Comparison of ENCODE assay signal across 8 mouse cellular contexts in genomic region chr3:87565623-87566022, GRCm38 (mm10). TPM values are rescaled to one million over a fixed set of nuclear protein-coding genes. Genes with fewer than 3 reads are reported as not detected.
DNase-seq lines count a peak whose midpoint lies in the region; ATAC-seq and TF ChIP-seq lines count a peak whose summit lies in the region.

No protein-coding gene starts in this region.

- 82% methylated on average over 6 of the region's 6 CpGs for whole genome bisulfite sequencing in lung, embryonic 14.5 days
- 66% methylated on average over 6 of the region's 6 CpGs for WGBS in forebrain, embryonic 13.5 days
- whole genome bisulfite sequencing in limb, embryonic 13.5 days: 84% methylated on average over 6 of the region's 6 CpGs
- 74% methylated on average over 6 of the region's 6 CpGs for WGBS in stomach, embryonic 14.5 days

- H3K9ac ChIP-seq in lung, embryonic 14.5 days: no peak overlapping the region
- H3K9ac ChIP-seq in forebrain, embryonic 13.5 days: peak overlapping the region; percentile 60
- H3K9ac ChIP-seq in limb, embryonic 13.5 days: peak overlapping the region; percentile 19; the same call in 1 of the 2 replicates
- H3K9ac ChIP-seq in stomach, embryonic 14.5 days (replicated peaks; ENCODE audit: low read depth, low read length): 0 out of 2 replicates have a peak overlapping the region, but pooled peaks have one; percentile 4

- H3K36me3 ChIP-seq in lung, embryonic 14.5 days (ENCODE audit: insufficient read depth): no peaks in the 10 kb centered on the region
- no peaks in the 10 kb centered on the region for H3K36me3 ChIP-seq in forebrain, embryonic 13.5 days (ENCODE audit: poor library complexity, severe bottlenecking)
- no peaks in the 10 kb centered on the region for H3K36me3 ChIP-seq in limb, embryonic 13.5 days
- no peaks in the 10 kb centered on the region for H3K36me3 ChIP-seq in stomach, embryonic 14.5 days (ENCODE audit: control insufficient read depth, insufficient read depth, low read length)

- ATAC-seq in lung, embryonic 14.5 days (ENCODE audit: insufficient read depth): peak; percentile 12; the same call in 1 of the 2 replicates
- ATAC-seq in forebrain, embryonic 13.5 days: no peak; the same call in 1 of the 2 replicates
- no peak for ATAC-seq in limb, embryonic 13.5 days (ENCODE audit: low FRiP score, low read depth)
- ATAC-seq in stomach, embryonic 14.5 days (ENCODE audit: insufficient number of reproducible peaks, insufficient read depth, low FRiP score, low read depth): 0 out of 2 replicates have a peak, but pooled peaks have one; percentile 1
- ATAC-seq in megakaryocyte progenitor cell, adult 5-6 weeks (replicated peaks; ENCODE audit: poor library complexity): no peak

- H3K4me3 ChIP-seq in lung, embryonic 14.5 days (ENCODE audit: low read depth, low read length): no peak overlapping the region
- peak overlapping the region; percentile 30 for H3K4me3 ChIP-seq in forebrain, embryonic 13.5 days
- H3K4me3 ChIP-seq in limb, embryonic 13.5 days: no peak overlapping the region
- no peak overlapping the region for H3K4me3 ChIP-seq in stomach, embryonic 14.5 days (ENCODE audit: low read depth, low read length)

- H3K4me1 ChIP-seq in lung, embryonic 14.5 days (ENCODE audit: insufficient read depth): 0 out of 2 replicates have a peak, but pooled peaks cover 6% of the 10 kb centered on the region
- peaks cover 16% of the 10 kb centered on the region for H3K4me1 ChIP-seq in forebrain, embryonic 13.5 days
- 0 out of 2 replicates have a peak, but pooled peaks cover 5% of the 10 kb centered on the region for H3K4me1 ChIP-seq in limb, embryonic 13.5 days
- 0 out of 2 replicates have a peak, but pooled peaks cover 2% of the 10 kb centered on the region for H3K4me1 ChIP-seq in stomach, embryonic 14.5 days (ENCODE audit: control insufficient read depth, insufficient read depth, low read length)

- H3K4me2 ChIP-seq in lung, embryonic 14.5 days: peak overlapping the region; percentile 46
- peak overlapping the region; percentile 58 for H3K4me2 ChIP-seq in forebrain, embryonic 13.5 days
- H3K4me2 ChIP-seq in limb, embryonic 13.5 days (replicated peaks): peak overlapping the region; percentile 55
- H3K4me2 ChIP-seq in stomach, embryonic 14.5 days (replicated peaks; ENCODE audit: low read depth, low read length): peak overlapping the region; percentile 34

- no peak for DNase-seq in lung, embryonic 14.5 days
- no peak for DNase-seq in lung, postnatal 14 days
- no peak for DNase-seq in ovary, postnatal 36 days (ENCODE audit: low spot score)
- DNase-seq in kidney, postnatal 25 days: no peak

- TF ChIP-seq CTCF in lung, embryonic 14.5 days (IDR thresholded peaks at IDR 0.05; ENCODE audit: low read depth): no peak

- no peak overlapping the region; the same call in 1 of the 2 replicates for H3K27ac ChIP-seq in lung, embryonic 14.5 days (ENCODE audit: low read depth)
- H3K27ac ChIP-seq in forebrain, embryonic 13.5 days: peak overlapping the region; percentile 97
- 0 out of 2 replicates have a peak overlapping the region, but pooled peaks have one; percentile 58 for H3K27ac ChIP-seq in limb, embryonic 13.5 days
- peak overlapping the region; percentile 68; the same call in 1 of the 2 replicates for H3K27ac ChIP-seq in stomach, embryonic 14.5 days (ENCODE audit: low read length)

- no peaks in the 10 kb centered on the region for H3K27me3 ChIP-seq in lung, embryonic 14.5 days (ENCODE audit: insufficient read depth, low read length)
- H3K27me3 ChIP-seq in forebrain, embryonic 13.5 days: no peaks in the 10 kb centered on the region
- H3K27me3 ChIP-seq in limb, embryonic 13.5 days: no peaks in the 10 kb centered on the region
- H3K27me3 ChIP-seq in stomach, embryonic 14.5 days (ENCODE audit: control insufficient read depth, insufficient read depth, low read length): no peaks in the 10 kb centered on the region

- H3K9me3 ChIP-seq in lung, embryonic 14.5 days (ENCODE audit: low read depth, low read length): no peaks in the 10 kb centered on the region
- H3K9me3 ChIP-seq in forebrain, embryonic 13.5 days (replicated peaks): no peaks in the 10 kb centered on the region
- no peaks in the 10 kb centered on the region for H3K9me3 ChIP-seq in limb, embryonic 13.5 days
- no peaks in the 10 kb centered on the region for H3K9me3 ChIP-seq in stomach, embryonic 14.5 days (ENCODE audit: control insufficient read depth, low read depth, low read length)

RNA-seq across cellular contexts. Expression of gene Etv3, which starts 40.4 kb away (rescaled TPM):
- polyA plus RNA-seq in lung, embryonic 14.5 days (2014; fragmentation: Nextera tagmentation; extraction: Ambion mirVana): 10.8 and 12.8 TPM in 2 replicates
- 10.6 and 11.8 TPM in 2 replicates for polyA plus RNA-seq in forebrain, embryonic 13.5 days (2015; fragmentation: Nextera tagmentation; extraction: Ambion mirVana)
- 18.2 and 21.1 TPM in 2 replicates for polyA plus RNA-seq in limb, embryonic 13.5 days (2015; fragmentation: Nextera tagmentation; extraction: Ambion mirVana)
- 10.7 and 10.8 TPM in 2 replicates for polyA plus RNA-seq in stomach, embryonic 14.5 days (2014; fragmentation: Nextera tagmentation; extraction: Ambion mirVana)
- 7.4 and 8.5 TPM in 2 replicates for total RNA-seq in megakaryocyte progenitor cell, adult 5-6 weeks (2015)
- 9.2 and 9.5 TPM in 2 replicates for total RNA-seq in megakaryocyte progenitor cell, adult 5-6 weeks (2017)

RNA-seq across cellular contexts. Expression of gene Arhgef11, which starts 51.7 kb away (rescaled TPM):
- polyA plus RNA-seq in lung, embryonic 14.5 days (2014; fragmentation: Nextera tagmentation; extraction: Ambion mirVana): 17.1 and 18.8 TPM in 2 replicates
- 18.2 and 20.4 TPM in 2 replicates for polyA plus RNA-seq in forebrain, embryonic 13.5 days (2015; fragmentation: Nextera tagmentation; extraction: Ambion mirVana)
- polyA plus RNA-seq in limb, embryonic 13.5 days (2015; fragmentation: Nextera tagmentation; extraction: Ambion mirVana): 16.0 and 18.8 TPM in 2 replicates
- polyA plus RNA-seq in stomach, embryonic 14.5 days (2014; fragmentation: Nextera tagmentation; extraction: Ambion mirVana): 17.5 and 18.6 TPM in 2 replicates
- total RNA-seq in megakaryocyte progenitor cell, adult 5-6 weeks (2015): 5.4 and 8.7 TPM in 2 replicates
- total RNA-seq in megakaryocyte progenitor cell, adult 5-6 weeks (2017): 4.8 and 5.5 TPM in 2 replicates

Comparison
In these comparisons a context has a peak if more than half of its experiments do, and no peak if none do; other contexts are left out.
1. ATAC-seq: peak in lung, embryonic 14.5 days (single experiment) and stomach, embryonic 14.5 days (single experiment); none in forebrain, embryonic 13.5 days (single experiment), limb, embryonic 13.5 days (single experiment) and megakaryocyte progenitor cell, adult 5-6 weeks (single experiment).
2. Peak in every context shown above with its lines, with median percentiles within 50 percentile points of each other: H3K4me2 ChIP-seq.